Mouse (Mus musculus): ENCODE measurements around the gene Ndp. TPM values are rescaled to one million over a fixed set of nuclear protein-coding genes. Genes with fewer than 3 reads are reported as not detected.

Gene Ndp
- polyA plus RNA-seq, 1 experiment from 2014 or later, result 5.2 TPM

DNA sequence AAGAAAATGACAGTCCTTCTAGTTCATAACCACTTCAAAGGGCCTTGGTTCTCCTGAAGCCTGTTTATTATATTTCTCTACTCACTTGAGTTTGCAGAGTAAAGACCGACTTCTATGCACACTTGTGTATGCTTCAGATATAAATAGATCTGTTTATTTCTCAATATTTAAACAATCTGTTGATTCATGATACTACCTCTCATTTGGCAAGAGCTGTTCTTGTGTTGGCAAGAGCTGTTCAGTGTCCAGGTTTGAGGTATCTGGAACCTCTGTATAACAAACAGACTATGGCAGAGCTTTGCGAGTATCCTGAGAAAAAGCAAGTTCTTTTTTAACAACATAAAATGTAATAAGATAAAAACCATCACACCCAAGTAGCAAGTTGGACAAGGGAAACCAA lies 65.5 kb downstream of the Ndp start:
- H3K9ac ChIP-seq (replicated peaks), result no peak overlapping the region
- H3K9me3 ChIP-seq, result no peaks in the 10 kb centered on the region
- WGBS, result 92% methylated on average over 2 of the region's 2 CpGs
- no peaks in the 10 kb centered on the region for H3K4me1 ChIP-seq
- no peak overlapping the region for H3K27ac ChIP-seq (replicated peaks)
- no peak for ATAC-seq (ENCODE audit: low FRiP score, low read depth)
- H3K4me3 ChIP-seq, result no peak overlapping the region
- no peaks in the 10 kb centered on the region for H3K36me3 ChIP-seq
- no peak overlapping the region for H3K4me2 ChIP-seq (replicated peaks)
- no peaks in the 10 kb centered on the region for H3K27me3 ChIP-seq

DNA sequence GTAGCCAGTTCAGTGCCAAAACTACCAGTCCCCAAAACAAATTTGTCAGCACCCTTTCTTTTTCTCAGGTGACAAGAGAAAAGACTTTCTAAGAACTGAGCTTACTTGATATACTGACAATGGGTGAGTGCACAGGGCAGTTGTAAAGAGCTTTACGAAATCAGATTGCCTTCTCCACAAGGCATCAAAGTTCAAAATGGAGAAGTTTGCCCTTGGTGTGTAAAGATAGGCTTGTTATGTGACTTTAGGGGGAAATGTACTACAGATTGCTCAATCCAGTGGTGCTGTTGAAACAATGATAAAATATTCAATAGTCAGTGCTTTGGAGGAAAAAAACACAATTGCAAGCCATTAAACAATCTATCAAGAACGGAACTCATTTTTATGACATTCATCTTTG lies 70.1 kb downstream of the Ndp start:
- H3K36me3 ChIP-seq, result no peaks in the 10 kb centered on the region
- H3K9me3 ChIP-seq, result no peaks in the 10 kb centered on the region
- no peak for ATAC-seq (ENCODE audit: low FRiP score, low read depth)
- no peak overlapping the region for H3K9ac ChIP-seq (replicated peaks)
- no peak overlapping the region for H3K27ac ChIP-seq (replicated peaks)
- H3K4me2 ChIP-seq (replicated peaks), result no peak overlapping the region
- H3K4me3 ChIP-seq, result no peak overlapping the region
- no peaks in the 10 kb centered on the region for H3K4me1 ChIP-seq
- 84% methylated on average over 2 of the region's 2 CpGs for WGBS
- H3K27me3 ChIP-seq, result no peaks in the 10 kb centered on the region

DNA sequence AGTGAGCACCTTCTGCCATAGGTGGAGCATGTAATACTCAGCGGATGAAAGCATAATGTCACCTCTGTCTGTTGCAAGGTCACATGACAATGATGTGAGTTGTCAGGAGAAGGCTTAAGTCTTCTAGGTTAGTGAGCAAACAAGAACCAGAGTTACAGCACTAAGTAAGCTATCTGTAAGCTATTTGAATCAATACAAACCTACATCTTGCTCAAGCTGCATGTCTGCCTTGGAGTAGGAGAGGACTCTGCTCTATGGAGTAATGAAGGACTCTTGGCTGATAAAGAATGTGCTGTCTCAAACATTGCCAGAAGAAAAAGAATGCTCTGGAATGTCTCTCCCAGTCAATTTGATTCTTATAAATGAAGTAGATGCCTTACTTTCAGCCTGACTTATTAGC lies 74.3 kb downstream of the Ndp start:
- Histone ChIP-seq H3K27me3 (no peaks in the 10 kb centered on the region), H3K4me3 (no peak overlapping the region), H3K36me3 (no peaks in the 10 kb centered on the region), H3K4me1 (no peaks in the 10 kb centered on the region), H3K9ac (replicated peaks) (no peak overlapping the region), H3K4me2 (replicated peaks) (no peak overlapping the region), H3K9me3 (no peaks in the 10 kb centered on the region), H3K27ac (replicated peaks) (no peak overlapping the region)
- WGBS, result 84% methylated on average over 1 of the region's 1 CpGs
- ATAC-seq (ENCODE audit: low FRiP score, low read depth), result no peak

GRCm38 (mm10) chrX:16836488-16837082 lies 75.0 kb downstream of the Ndp start:
- Histone ChIP-seq H3K27ac (replicated peaks) (no peak overlapping the region), H3K4me1 (no peaks in the 10 kb centered on the region), H3K9ac (replicated peaks) (no peak overlapping the region)

More at GRCm38 (mm10) chrX:16836488-16837082, 75.0 kb downstream of the Ndp start:
- H3K27me3 ChIP-seq, result no peaks in the 10 kb centered on the region
- no peak overlapping the region for H3K4me2 ChIP-seq (replicated peaks)
- H3K36me3 ChIP-seq, result no peaks in the 10 kb centered on the region
- no peaks in the 10 kb centered on the region for H3K9me3 ChIP-seq
- no peak overlapping the region for H3K4me3 ChIP-seq
- no peak for ATAC-seq (ENCODE audit: low FRiP score, low read depth)

Other genes with a start within 250 kb of the Ndp start
- 2.6 and 2.8 TPM in 2 replicates for gene Maob, start 94.4 kb downstream of the Ndp start, polyA plus RNA-seq (2016; fragmentation: Nextera tagmentation; extraction: Ambion mirVana)